Mouse (Mus musculus): Measurements from ENCODE around the gene Pard3b. TPM values are rescaled to one million over a fixed set of nuclear protein-coding genes. Genes with fewer than 3 reads are reported as not detected.

The Pard3b gene
- polyA plus RNA-seq, 1 experiment from 2014 or later: 21.4 TPM

DNA sequence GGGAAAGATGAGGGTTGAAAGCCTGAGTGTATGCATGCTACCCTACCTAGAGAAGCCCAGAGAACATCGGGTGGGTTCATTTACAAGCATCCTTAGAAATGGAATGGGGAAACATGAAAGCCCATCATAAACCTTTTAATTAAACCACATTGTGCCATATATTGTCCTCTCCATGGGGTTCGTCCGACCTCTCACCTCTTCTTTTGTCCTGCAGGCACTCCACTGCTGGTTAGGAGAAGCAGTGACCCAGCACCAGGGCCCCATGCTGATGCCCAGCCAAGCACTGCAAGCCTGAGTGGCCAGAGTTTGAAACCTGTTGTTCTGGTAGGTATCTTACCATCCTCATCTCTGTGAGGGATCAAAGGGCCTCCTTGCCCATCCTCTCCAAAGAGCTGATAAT lies 437.5 kb downstream of the Pard3b start:
- no peaks in the 10 kb centered on the region for H3K4me1 ChIP-seq (replicated peaks; ENCODE audit: insufficient read depth, low read length)
- no peak overlapping the region for H3K27ac ChIP-seq
- H3K27me3 ChIP-seq (ENCODE audit: insufficient read depth, low read length): no peaks in the 10 kb centered on the region
- no peak overlapping the region for H3K4me3 ChIP-seq (replicated peaks; ENCODE audit: low read depth, low read length)
- no peak for TF ChIP-seq CTCF (IDR thresholded peaks at IDR 0.05; ENCODE audit: low read depth)
- DNase-seq (ENCODE audit: low spot score): no peak
- no peaks in the 10 kb centered on the region for H3K36me3 ChIP-seq (ENCODE audit: insufficient read depth, low read length)
- no peak overlapping the region for H3K9ac ChIP-seq (ENCODE audit: low read depth, low read length)
- WGBS: 73% methylated on average over 3 of the region's 3 CpGs
- H3K4me2 ChIP-seq (ENCODE audit: low read length): no peak overlapping the region
- H3K9me3 ChIP-seq (replicated peaks; ENCODE audit: low read length): no peaks in the 10 kb centered on the region
- no peak for ATAC-seq (replicated peaks; ENCODE audit: low FRiP score, low read depth)

DNA sequence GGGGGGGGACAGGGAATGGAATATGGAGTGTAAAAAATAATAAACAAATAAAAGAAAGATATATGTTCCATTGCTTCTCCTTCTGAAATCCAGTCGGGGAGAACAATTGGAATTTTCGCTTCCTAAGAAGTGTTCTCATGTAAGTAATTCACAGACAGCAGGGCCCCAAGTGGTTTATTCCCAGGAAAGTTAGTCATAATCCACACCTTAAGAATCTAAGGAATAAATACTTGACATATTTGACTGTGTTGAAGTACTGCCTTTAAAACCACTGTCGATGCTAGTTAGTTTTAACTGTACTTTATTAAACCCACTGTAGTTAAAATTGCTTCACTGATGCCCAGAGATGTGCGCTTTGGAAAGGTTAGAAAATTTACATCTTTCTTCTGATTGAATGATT lies 442.5 kb downstream of the Pard3b start:
- no peak overlapping the region for H3K27ac ChIP-seq
- ATAC-seq (replicated peaks; ENCODE audit: low FRiP score, low read depth): no peak
- DNase-seq (ENCODE audit: low spot score): no peak
- H3K36me3 ChIP-seq (ENCODE audit: insufficient read depth, low read length): no peaks in the 10 kb centered on the region
- H3K4me1 ChIP-seq (replicated peaks; ENCODE audit: insufficient read depth, low read length): no peaks in the 10 kb centered on the region
- H3K4me3 ChIP-seq (replicated peaks; ENCODE audit: low read depth, low read length): no peak overlapping the region
- H3K27me3 ChIP-seq (ENCODE audit: insufficient read depth, low read length): no peaks in the 10 kb centered on the region
- no peaks in the 10 kb centered on the region for H3K9me3 ChIP-seq (replicated peaks; ENCODE audit: low read length)
- no peak overlapping the region for H3K9ac ChIP-seq (ENCODE audit: low read depth, low read length)
- no peak overlapping the region for H3K4me2 ChIP-seq (ENCODE audit: low read length)
- no peak for TF ChIP-seq CTCF (IDR thresholded peaks at IDR 0.05; ENCODE audit: low read depth)
- 79% methylated on average over 4 of the region's 4 CpGs for WGBS

DNA sequence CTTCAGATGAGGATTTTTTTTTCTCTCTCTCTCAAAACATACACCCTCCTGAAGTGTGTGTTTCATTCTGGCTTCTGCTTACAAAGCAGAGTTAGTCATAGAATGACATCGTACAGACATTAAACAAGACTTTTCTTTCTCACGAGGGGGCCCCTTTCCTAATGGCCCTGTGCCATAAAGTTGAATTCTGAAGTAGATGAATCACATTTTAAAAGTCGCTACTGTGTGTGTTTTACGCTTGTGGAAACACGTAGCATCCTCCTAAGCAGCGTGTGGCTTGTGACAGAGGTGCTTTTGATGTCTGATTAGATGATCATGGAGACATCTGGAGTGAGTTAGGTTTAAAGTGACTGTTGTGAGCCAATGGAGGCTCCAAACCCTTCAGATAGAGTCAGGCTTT lies 447.4 kb downstream of the Pard3b start:
- no peak for DNase-seq (ENCODE audit: low spot score)
- no peak for TF ChIP-seq CTCF (IDR thresholded peaks at IDR 0.05; ENCODE audit: low read depth)
- Histone ChIP-seq H3K36me3 (ENCODE audit: insufficient read depth, low read length) (no peaks in the 10 kb centered on the region), H3K9me3 (replicated peaks; ENCODE audit: low read length) (no peaks in the 10 kb centered on the region), H3K9ac (ENCODE audit: low read depth, low read length) (no peak overlapping the region), H3K4me3 (replicated peaks; ENCODE audit: low read depth, low read length) (no peak overlapping the region), H3K4me2 (ENCODE audit: low read length) (no peak overlapping the region), H3K4me1 (replicated peaks; ENCODE audit: insufficient read depth, low read length) (no peaks in the 10 kb centered on the region), H3K27ac (no peak overlapping the region), H3K27me3 (ENCODE audit: insufficient read depth, low read length) (no peaks in the 10 kb centered on the region)
- 21% methylated on average over 6 of the region's 6 CpGs for WGBS
- ATAC-seq (replicated peaks; ENCODE audit: low FRiP score, low read depth): no peak

DNA sequence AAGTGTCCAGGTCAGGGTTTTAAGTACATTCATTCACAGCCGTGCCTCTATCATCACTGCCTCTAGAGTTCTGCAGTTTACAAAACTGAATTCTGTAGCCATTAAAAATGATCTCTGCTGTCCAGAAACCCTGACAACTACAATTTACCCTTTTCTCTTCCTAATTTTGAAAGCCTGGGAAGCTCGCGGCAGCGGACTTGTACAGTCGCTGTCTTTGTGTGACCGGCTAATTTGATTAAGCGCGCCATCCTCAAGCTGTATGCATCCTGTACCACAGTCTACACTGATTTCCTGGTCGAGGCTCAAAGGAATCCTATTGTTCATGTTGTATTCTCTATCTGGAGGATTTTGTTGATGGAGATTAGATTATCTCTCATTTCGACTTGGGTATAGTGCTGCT lies 448.8 kb downstream of the Pard3b start:
- Histone ChIP-seq H3K4me2 (ENCODE audit: low read length) (no peak overlapping the region), H3K4me1 (replicated peaks; ENCODE audit: insufficient read depth, low read length) (no peaks in the 10 kb centered on the region), H3K27me3 (ENCODE audit: insufficient read depth, low read length) (no peaks in the 10 kb centered on the region), H3K4me3 (replicated peaks; ENCODE audit: low read depth, low read length) (no peak overlapping the region), H3K36me3 (ENCODE audit: insufficient read depth, low read length) (no peaks in the 10 kb centered on the region), H3K9me3 (replicated peaks; ENCODE audit: low read length) (no peaks in the 10 kb centered on the region), H3K27ac (no peak overlapping the region), H3K9ac (ENCODE audit: low read depth, low read length) (no peak overlapping the region)
- no peak for ATAC-seq (replicated peaks; ENCODE audit: low FRiP score, low read depth)
- no peak for TF ChIP-seq CTCF (IDR thresholded peaks at IDR 0.05; ENCODE audit: low read depth)
- no peak for DNase-seq (ENCODE audit: low spot score)
- WGBS: 88% methylated on average over 10 of the region's 10 CpGs

DNA sequence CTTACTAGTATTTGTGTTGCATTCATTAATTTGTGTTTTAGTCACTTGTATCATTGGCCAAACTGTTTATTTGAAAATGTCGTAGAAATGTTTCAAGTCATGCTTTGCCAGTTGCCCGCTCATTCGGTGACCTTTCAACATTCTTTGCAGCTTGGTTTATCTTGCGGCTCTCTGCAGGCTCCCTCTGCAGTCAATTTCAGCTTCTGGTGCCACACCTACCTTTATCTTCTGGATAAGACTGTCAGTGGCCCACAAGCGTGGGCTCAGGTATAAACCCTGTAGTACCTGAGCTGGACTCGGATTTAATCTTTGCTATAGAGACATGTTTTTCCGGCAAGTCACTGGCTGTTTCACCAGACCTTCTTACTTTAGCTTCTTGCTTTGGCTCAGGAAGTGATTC lies 456.3 kb downstream of the Pard3b start:
- Histone ChIP-seq H3K36me3 (ENCODE audit: insufficient read depth, low read length) (no peaks in the 10 kb centered on the region), H3K9me3 (replicated peaks; ENCODE audit: low read length) (no peaks in the 10 kb centered on the region), H3K9ac (ENCODE audit: low read depth, low read length) (no peak overlapping the region), H3K27ac (no peak overlapping the region), H3K27me3 (ENCODE audit: insufficient read depth, low read length) (no peaks in the 10 kb centered on the region), H3K4me1 (replicated peaks; ENCODE audit: insufficient read depth, low read length) (no peaks in the 10 kb centered on the region), H3K4me2 (ENCODE audit: low read length) (no peak overlapping the region), H3K4me3 (replicated peaks; ENCODE audit: low read depth, low read length) (no peak overlapping the region)
- WGBS: 86% methylated on average over 7 of the region's 7 CpGs
- DNase-seq (ENCODE audit: low spot score) (no peak), ATAC-seq (replicated peaks; ENCODE audit: low FRiP score, low read depth) (no peak)
- no peak for TF ChIP-seq CTCF (IDR thresholded peaks at IDR 0.05; ENCODE audit: low read depth)

DNA sequence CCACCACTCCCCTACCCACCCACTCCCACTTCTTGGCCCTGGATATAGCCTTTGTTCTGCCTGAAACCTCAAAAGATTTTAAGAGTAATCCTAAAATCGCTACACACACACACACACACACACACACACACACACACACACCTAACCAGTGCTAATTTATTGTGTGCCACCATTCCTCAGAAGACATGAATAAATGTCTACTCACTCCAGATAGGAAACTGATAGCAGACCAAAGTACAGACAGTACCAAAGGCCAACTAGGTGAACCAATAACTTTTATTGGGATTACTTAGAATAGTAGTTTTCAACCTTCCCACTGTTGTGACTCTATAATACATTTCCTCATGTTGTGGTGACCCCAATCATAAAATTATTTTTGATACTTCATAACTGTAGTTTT lies 483.8 kb downstream of the Pard3b start:
- Histone ChIP-seq H3K27ac (no peak overlapping the region), H3K4me3 (replicated peaks; ENCODE audit: low read depth, low read length) (no peak overlapping the region), H3K36me3 (ENCODE audit: insufficient read depth, low read length) (no peaks in the 10 kb centered on the region), H3K4me1 (replicated peaks; ENCODE audit: insufficient read depth, low read length) (no peaks in the 10 kb centered on the region), H3K9me3 (replicated peaks; ENCODE audit: low read length) (no peaks in the 10 kb centered on the region), H3K27me3 (ENCODE audit: insufficient read depth, low read length) (no peaks in the 10 kb centered on the region), H3K9ac (ENCODE audit: low read depth, low read length) (no peak overlapping the region), H3K4me2 (ENCODE audit: low read length) (no peak overlapping the region)
- no peak for TF ChIP-seq CTCF (IDR thresholded peaks at IDR 0.05; ENCODE audit: low read depth)
- ATAC-seq (replicated peaks; ENCODE audit: low FRiP score, low read depth) (no peak), DNase-seq (ENCODE audit: low spot score) (no peak)
- WGBS: 88% methylated on average over 1 of the region's 1 CpGs

DNA sequence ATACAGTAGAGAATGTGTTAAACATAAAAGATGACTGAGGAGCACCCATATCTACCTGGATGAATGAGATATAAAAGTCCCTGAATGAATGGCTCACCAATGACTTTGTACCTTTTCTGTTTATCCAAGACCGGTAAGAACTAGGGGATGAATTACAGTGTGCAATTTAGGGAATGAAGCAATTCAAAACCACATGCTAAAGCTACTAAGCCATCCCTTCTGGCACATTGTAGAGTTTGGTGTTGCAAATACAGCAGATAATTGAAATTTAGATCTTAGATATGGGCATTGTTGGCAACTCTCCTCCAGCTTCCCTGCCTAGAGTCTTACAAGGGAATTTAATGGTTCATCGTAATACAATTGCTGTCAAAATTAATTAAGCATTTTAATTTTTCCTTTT lies 490.6 kb downstream of the Pard3b start:
- 72% methylated on average over 2 of the region's 2 CpGs for WGBS
- no peaks in the 10 kb centered on the region for H3K9me3 ChIP-seq (replicated peaks; ENCODE audit: low read length)
- ATAC-seq (replicated peaks; ENCODE audit: low FRiP score, low read depth) (no peak), DNase-seq (ENCODE audit: low spot score) (no peak)
- no peak overlapping the region for H3K27ac ChIP-seq
- no peak overlapping the region for H3K9ac ChIP-seq (ENCODE audit: low read depth, low read length)
- no peaks in the 10 kb centered on the region for H3K27me3 ChIP-seq (ENCODE audit: insufficient read depth, low read length)
- no peak overlapping the region for H3K4me2 ChIP-seq (ENCODE audit: low read length)
- no peak for TF ChIP-seq CTCF (IDR thresholded peaks at IDR 0.05; ENCODE audit: low read depth)
- H3K4me1 ChIP-seq (replicated peaks; ENCODE audit: insufficient read depth, low read length): no peaks in the 10 kb centered on the region
- no peaks in the 10 kb centered on the region for H3K36me3 ChIP-seq (ENCODE audit: insufficient read depth, low read length)
- H3K4me3 ChIP-seq (replicated peaks; ENCODE audit: low read depth, low read length): no peak overlapping the region
